Mouse (Mus musculus): ENCODE results near the gene Pigu. TPM values are rescaled to one million over a fixed set of nuclear protein-coding genes. Genes with fewer than 3 reads are reported as not detected.

Pigu gene
- total and polyA plus RNA-seq, 3 experiments, result 30.1 to 59.0 TPM; not detected in 1

GRCm38 (mm10) chr2:155246231-155246630, 111.0 kb downstream of the Pigu start:
- no peak overlapping the region for H3K9ac ChIP-seq (ENCODE audit: control insufficient read depth, low read depth, low read length, poor library complexity, severe bottlenecking)
- peaks cover 0 to 7% of the 10 kb centered on the region in 2 experiments; a peak in 2 of 4 replicates for H3K36me3 ChIP-seq (ENCODE audit: control insufficient read depth in 1 of 2, insufficient read depth in 2 of 2, low read length in 2 of 2)
- no peak for DNase-seq (ENCODE audit: low read depth, low spot score)
- no peaks in the 10 kb centered on the region; the same call in 1 of the 2 replicates for H3K79me2 ChIP-seq (ENCODE audit: control insufficient read depth, insufficient read depth, low read length, poor library complexity)
- H3K27me3 ChIP-seq (ENCODE audit: control insufficient read depth in 1 of 2, insufficient read depth in 2 of 2, low read length in 2 of 2), result no peaks in the 10 kb centered on the region; a peak in 1 of 4 replicates
- H3K27ac ChIP-seq (ENCODE audit: control insufficient read depth, low read depth, low read length), result no peak overlapping the region
- no peaks in the 10 kb centered on the region for H3K4me1 ChIP-seq (ENCODE audit: control insufficient read depth in 1 of 2, insufficient read depth in 2 of 2, low read length in 2 of 2)
- no peaks in the 10 kb centered on the region for H3K9me3 ChIP-seq (replicated peaks; ENCODE audit: insufficient read depth, low read length)
- no peak overlapping the region for H3K4me3 ChIP-seq (ENCODE audit: control insufficient read depth in 1 of 2, insufficient read depth in 1 of 2, low read depth in 2 of 2, low read length in 2 of 2)
- TF ChIP-seq RAD21 (IDR thresholded peaks at IDR 0.05; ENCODE audit: low read depth, low read length) (no peak), RCOR1 (IDR thresholded peaks at IDR 0.05; ENCODE audit: low read depth, low read length) (no peak), POLR2AphosphoS2 (IDR thresholded peaks at IDR 0.05; ENCODE audit: low read length) (no peak), GABPA (IDR thresholded peaks at IDR 0.05; ENCODE audit: low read depth, low read length) (no peak)

GRCm38 (mm10) chr2:155242296-155242855, 114.9 kb downstream of the Pigu start:
- no peak overlapping the region for H3K27ac ChIP-seq (ENCODE audit: control insufficient read depth, low read depth, low read length)
- no peaks in the 10 kb centered on the region for H3K9me3 ChIP-seq (replicated peaks; ENCODE audit: insufficient read depth, low read length)
- peaks cover 23% of the 10 kb centered on the region for H3K79me2 ChIP-seq (ENCODE audit: control insufficient read depth, insufficient read depth, low read length, poor library complexity)
- H3K4me3 ChIP-seq (ENCODE audit: control insufficient read depth in 1 of 2, insufficient read depth in 1 of 2, low read depth in 2 of 2, low read length in 2 of 2), result no peak overlapping the region
- DNase-seq (ENCODE audit: low read depth, low spot score), result no peak
- H3K9ac ChIP-seq (ENCODE audit: control insufficient read depth, low read depth, low read length, poor library complexity, severe bottlenecking), result no peak overlapping the region
- H3K27me3 ChIP-seq (ENCODE audit: control insufficient read depth in 1 of 2, insufficient read depth in 2 of 2, low read length in 2 of 2), result no peaks in the 10 kb centered on the region
- peaks cover 0 to 14% of the 10 kb centered on the region in 2 experiments; a peak in 2 of 4 replicates for H3K4me1 ChIP-seq (ENCODE audit: control insufficient read depth in 1 of 2, insufficient read depth in 2 of 2, low read length in 2 of 2)
- peaks cover 2 to 7% of the 10 kb centered on the region in 2 experiments; a peak in 3 of 4 replicates for H3K36me3 ChIP-seq (ENCODE audit: control insufficient read depth in 1 of 2, insufficient read depth in 2 of 2, low read length in 2 of 2)
- TF ChIP-seq MEF2A (IDR thresholded peaks at IDR 0.05; ENCODE audit: extremely low read depth, insufficient replicate concordance, low read depth, low read length, poor library complexity, severe bottlenecking) (no peak), TBP (IDR thresholded peaks at IDR 0.05; ENCODE audit: low read depth, low read length) (no peak), ZNF384 (IDR thresholded peaks at IDR 0.05; ENCODE audit: low read depth, low read length) (no peak), GABPA (IDR thresholded peaks at IDR 0.05; ENCODE audit: low read depth, low read length) (no peak), UBTF (IDR thresholded peaks at IDR 0.05; ENCODE audit: borderline replicate concordance, insufficient read depth, low read depth, low read length) (no peak), POLR2AphosphoS2 (IDR thresholded peaks at IDR 0.05; ENCODE audit: low read length) (no peak), USF2 (IDR thresholded peaks at IDR 0.05; ENCODE audit: borderline replicate concordance in 1 of 2, insufficient read depth in 1 of 2, low read depth in 1 of 2, low read length in 2 of 2) (no peak), POLR2A (IDR thresholded peaks at IDR 0.05; ENCODE audit: control insufficient read depth in 1 of 2, insufficient read depth in 1 of 2, low read depth in 1 of 2, low read length in 2 of 2, poor library complexity in 1 of 2) (no peak), RCOR1 (IDR thresholded peaks at IDR 0.05; ENCODE audit: low read depth, low read length) (no peak)

DNA sequence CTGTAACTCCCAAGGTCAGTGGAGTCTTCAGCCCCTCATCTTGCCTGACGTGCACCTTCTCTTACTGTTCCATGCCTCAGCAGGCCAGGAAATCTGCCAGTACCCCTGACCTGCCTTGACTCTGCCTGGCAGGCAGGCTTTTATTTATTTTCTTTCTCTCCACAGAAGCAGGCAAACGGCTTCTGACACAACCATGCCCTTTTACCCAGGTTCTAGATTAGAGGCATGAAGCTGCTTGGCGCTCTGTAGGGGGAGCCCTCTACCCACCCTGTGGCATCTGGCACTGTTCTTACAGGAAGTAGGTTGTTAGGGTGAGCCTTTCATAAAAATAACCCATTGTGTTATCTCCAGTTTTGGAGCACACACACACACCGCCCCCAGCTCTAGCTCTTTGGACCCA, 116.3 kb downstream of the Pigu start:
- Histone ChIP-seq H3K4me3 (ENCODE audit: control insufficient read depth in 1 of 2, insufficient read depth in 1 of 2, low read depth in 2 of 2, low read length in 2 of 2) (no peak overlapping the region), H3K27me3 (ENCODE audit: control insufficient read depth in 1 of 2, insufficient read depth in 2 of 2, low read length in 2 of 2) (no peaks in the 10 kb centered on the region), H3K9ac (ENCODE audit: control insufficient read depth, low read depth, low read length, poor library complexity, severe bottlenecking) (no peak overlapping the region), H3K36me3 (ENCODE audit: control insufficient read depth in 1 of 2, insufficient read depth in 2 of 2, low read length in 2 of 2) (peaks cover 2 to 7% of the 10 kb centered on the region in 2 experiments; a peak in 3 of 4 replicates), H3K27ac (ENCODE audit: control insufficient read depth, low read depth, low read length) (no peak overlapping the region), H3K4me1 (ENCODE audit: control insufficient read depth in 1 of 2, insufficient read depth in 2 of 2, low read length in 2 of 2) (peaks cover 0 to 15% of the 10 kb centered on the region in 2 experiments; a peak in 2 of 4 replicates), H3K79me2 (ENCODE audit: control insufficient read depth, insufficient read depth, low read length, poor library complexity) (peaks cover 32% of the 10 kb centered on the region), H3K9me3 (replicated peaks; ENCODE audit: insufficient read depth, low read length) (no peaks in the 10 kb centered on the region)
- peak; percentile 54 for DNase-seq (ENCODE audit: low read depth, low spot score)
- TF ChIP-seq KAT2A (conservative IDR thresholded peaks at IDR 0.05; ENCODE audit: low read depth, low read length) (no peak), CHD2 (IDR thresholded peaks at IDR 0.05; ENCODE audit: low read length) (no peak), ELF1 (IDR thresholded peaks at IDR 0.05; ENCODE audit: low read depth, low read length) (peak; percentile 32; the same call in 1 of the 2 replicates), EP300 (IDR thresholded peaks at IDR 0.05; ENCODE audit: low read depth in 1 of 2, low read length in 2 of 2) (0 out of 4 replicates have a peak, but pooled peaks of 1 of the 2 experiments have one; percentile 11), SMC3 (IDR thresholded peaks at IDR 0.05; ENCODE audit: low read depth, low read length) (peak; percentile 18), CTCF (IDR thresholded peaks at IDR 0.05 in 2 of 3, conservative IDR thresholded peaks at IDR 0.05 in 1 of 3; ENCODE audit: control insufficient read depth in 1 of 3, insufficient read depth in 1 of 3, low read depth in 2 of 3, low read length in 3 of 3, poor library complexity in 1 of 3, severe bottlenecking in 1 of 3) (peak in 2 of 3 experiments; percentile 51 to 52; a peak in 4 of 6 replicates), MAX (IDR thresholded peaks at IDR 0.05; ENCODE audit: low read length) (no peak), RCOR1 (IDR thresholded peaks at IDR 0.05; ENCODE audit: low read depth, low read length) (no peak), SIN3A (IDR thresholded peaks at IDR 0.05; ENCODE audit: low read length) (0 out of 2 replicates have a peak, but pooled peaks have one; percentile 22), RAD21 (IDR thresholded peaks at IDR 0.05; ENCODE audit: low read depth, low read length) (peak; percentile 41), MYC (IDR thresholded peaks at IDR 0.05; ENCODE audit: low read depth, low read length) (no peak)

All from MEL (cell line).